Mouse (Mus musculus): ENCODE results near the gene Nmt1. TPM values are rescaled to one million over a fixed set of nuclear protein-coding genes. Genes with fewer than 3 reads are reported as not detected.
A peak's percentile ranks its signal among the peaks of the same experiment; 100 is the strongest.

Gene Nmt1
- polyA plus RNA-seq, 1 experiment from 2014 or later = 44.8 TPM

DNA sequence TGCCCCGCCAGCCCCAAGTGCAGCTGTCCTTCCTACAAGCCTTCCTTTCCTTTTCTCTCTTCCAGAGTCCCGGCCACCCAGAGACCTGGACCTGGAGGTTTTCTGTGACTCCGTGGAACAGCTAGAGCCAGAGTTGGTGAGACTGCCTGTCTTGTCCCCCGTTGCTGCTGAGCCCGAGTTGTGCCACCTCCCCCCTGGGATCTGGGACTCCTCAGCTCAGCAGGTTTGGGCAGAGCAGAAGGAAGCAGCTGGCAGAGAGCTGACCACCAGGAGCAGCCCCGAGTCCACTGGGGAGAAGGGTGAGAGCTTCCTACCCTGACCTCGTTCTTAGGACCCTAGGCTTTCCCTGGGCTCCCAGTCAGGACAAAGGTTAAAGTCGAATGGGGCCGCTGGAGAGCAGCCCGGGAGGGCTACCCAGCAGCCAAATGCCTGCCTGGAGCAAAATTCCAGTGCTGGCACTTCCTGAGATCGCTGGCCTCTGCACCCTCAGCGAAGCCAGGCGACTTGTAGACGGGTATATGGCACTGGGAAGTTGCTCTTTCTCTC, 77.3 kb downstream of the Nmt1 start:
- Histone ChIP-seq H3K4me3 (no peak overlapping the region), H3K27ac (replicated peaks) (no peak overlapping the region), H3K9me3 (no peaks in the 10 kb centered on the region), H3K27me3 (peaks cover 46% of the 10 kb centered on the region), H3K4me2 (replicated peaks) (no peak overlapping the region), H3K36me3 (no peaks in the 10 kb centered on the region), H3K4me1 (peaks cover 16% of the 10 kb centered on the region), H3K9ac (replicated peaks) (no peak overlapping the region)
- 61% methylated on average over 14 of the region's 14 CpGs for WGBS
- ATAC-seq (ENCODE audit: low FRiP score, low read depth) = no peak

DNA sequence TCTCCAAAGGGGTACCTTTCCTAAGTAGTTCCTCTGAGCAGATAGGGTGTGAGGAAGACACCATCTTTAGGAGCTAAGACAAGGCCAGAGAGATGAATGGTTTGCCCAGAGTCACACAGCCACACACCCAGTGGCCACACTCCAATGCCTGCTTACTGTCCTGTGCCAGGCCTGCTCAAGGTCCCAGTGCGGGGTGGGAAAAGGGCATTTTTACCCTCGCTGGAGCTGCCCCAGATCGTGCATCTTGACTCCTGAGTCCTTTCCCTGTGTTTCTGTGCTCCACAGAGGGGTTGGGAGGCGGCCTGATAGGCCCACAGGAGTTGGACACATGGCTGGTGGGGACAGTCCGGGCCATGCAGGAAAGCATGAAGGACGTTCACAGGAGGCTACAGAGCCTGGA, 77.8 kb downstream of the Nmt1 start:
- peaks cover 44% of the 10 kb centered on the region for H3K27me3 ChIP-seq
- no peak overlapping the region for H3K4me3 ChIP-seq
- no peak overlapping the region for H3K9ac ChIP-seq (replicated peaks)
- peaks cover 16% of the 10 kb centered on the region for H3K4me1 ChIP-seq
- H3K27ac ChIP-seq (replicated peaks) = no peak overlapping the region
- H3K36me3 ChIP-seq = no peaks in the 10 kb centered on the region
- no peak overlapping the region for H3K4me2 ChIP-seq (replicated peaks)
- WGBS = 83% methylated on average over 6 of the region's 6 CpGs
- no peaks in the 10 kb centered on the region for H3K9me3 ChIP-seq
- no peak for ATAC-seq (ENCODE audit: low FRiP score, low read depth)

DNA sequence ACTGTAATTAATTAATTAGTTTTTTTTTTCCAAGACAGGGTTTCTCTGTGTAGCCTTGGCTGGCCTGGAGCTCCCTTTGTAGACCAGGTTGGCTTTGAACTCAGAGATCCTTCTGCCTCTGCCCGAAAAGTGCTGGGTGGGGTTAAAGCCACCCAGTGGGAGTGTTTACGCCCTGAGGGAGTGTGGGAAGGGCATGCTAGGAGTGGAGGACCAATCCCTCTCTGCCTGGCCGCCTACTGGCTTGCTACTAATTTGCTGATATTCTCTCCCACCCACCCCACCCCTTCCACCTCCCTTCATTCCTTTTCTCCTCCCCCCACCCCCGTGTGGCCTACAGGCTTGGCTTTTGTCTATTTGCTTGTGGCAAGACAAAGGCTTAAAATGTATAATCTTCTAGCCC, 78.4 kb downstream of the Nmt1 start:
- WGBS = 68% methylated on average over 4 of the region's 4 CpGs

DNA sequence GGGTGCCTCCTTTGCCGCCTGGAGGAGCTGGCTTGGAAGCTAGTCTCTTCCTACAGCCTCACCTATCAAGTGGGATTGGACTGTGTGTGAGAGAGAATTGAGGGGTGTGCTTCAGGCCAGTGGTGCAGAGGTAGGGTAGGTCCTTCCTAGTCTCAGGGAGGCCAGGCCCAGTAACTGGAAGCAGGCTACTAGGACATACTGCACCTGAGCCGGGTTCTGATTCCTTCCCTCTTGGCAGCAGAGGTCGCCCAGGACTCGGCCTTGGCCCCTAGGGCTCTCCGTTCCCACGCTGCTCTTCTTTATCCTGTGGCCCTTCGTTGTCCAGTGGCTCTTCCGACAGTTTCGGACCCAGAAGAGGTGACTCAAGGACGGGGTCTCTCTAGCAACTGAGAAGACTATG, 83.3 kb downstream of the Nmt1 start:
- Histone ChIP-seq H3K4me3 (0 out of 2 replicates have a peak overlapping the region, but pooled peaks have one; percentile 28), H3K36me3 (no peaks in the 10 kb centered on the region), H3K9ac (replicated peaks) (no peak overlapping the region), H3K27me3 (peaks cover 35% of the 10 kb centered on the region), H3K9me3 (no peaks in the 10 kb centered on the region), H3K27ac (replicated peaks) (no peak overlapping the region), H3K4me2 (replicated peaks) (peak overlapping the region; percentile 53), H3K4me1 (peaks cover 17% of the 10 kb centered on the region)
- ATAC-seq (ENCODE audit: low FRiP score, low read depth) = no peak
- 15% methylated on average over 10 of the region's 10 CpGs for WGBS

More for the DNA sequence above, 78.4 kb downstream of the Nmt1 start:
- H3K36me3 ChIP-seq = no peaks in the 10 kb centered on the region
- no peak overlapping the region for H3K4me2 ChIP-seq (replicated peaks)
- peaks cover 44% of the 10 kb centered on the region for H3K27me3 ChIP-seq
- no peak overlapping the region for H3K27ac ChIP-seq (replicated peaks)
- no peak for ATAC-seq (ENCODE audit: low FRiP score, low read depth)
- H3K9ac ChIP-seq (replicated peaks) = no peak overlapping the region
- peaks cover 13% of the 10 kb centered on the region for H3K4me1 ChIP-seq
- H3K9me3 ChIP-seq = no peaks in the 10 kb centered on the region
- H3K4me3 ChIP-seq = no peak overlapping the region

DNA sequence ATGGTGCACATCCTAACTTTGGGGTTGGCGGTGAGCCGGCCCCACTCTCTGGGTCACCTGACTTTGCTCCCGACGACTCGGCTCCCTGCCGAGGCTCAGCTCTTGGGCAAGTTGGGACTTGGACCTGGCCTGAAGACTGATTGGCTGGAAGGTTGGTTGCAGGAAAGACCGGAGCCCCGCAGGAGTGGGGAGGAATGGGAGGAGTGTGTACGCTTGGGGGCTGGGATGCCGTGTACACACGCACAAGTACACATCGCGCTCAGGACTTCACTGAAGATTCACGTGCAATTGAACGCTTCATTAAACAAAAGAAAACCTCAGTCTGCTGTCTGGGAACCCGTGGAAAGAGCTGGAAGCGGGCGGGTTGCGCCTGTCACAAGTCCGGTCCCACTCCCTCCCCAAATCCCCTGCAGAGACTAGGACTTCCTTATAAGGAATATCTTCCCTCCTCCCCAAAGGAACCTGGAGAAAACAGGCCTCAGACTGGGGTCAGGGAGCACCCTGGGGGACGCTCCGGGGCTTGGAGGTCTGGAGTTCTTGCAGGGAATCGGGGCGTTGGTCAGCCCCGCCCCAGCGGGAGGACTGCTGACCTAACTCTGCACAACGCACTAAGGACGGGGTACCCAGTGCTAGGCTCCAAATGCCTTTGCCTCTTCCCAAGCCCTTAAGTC, 84.0 kb downstream of the Nmt1 start:
- peak overlapping the region; percentile 53 for H3K4me2 ChIP-seq (replicated peaks)
- peaks cover 18% of the 10 kb centered on the region for H3K4me1 ChIP-seq
- H3K27ac ChIP-seq (replicated peaks) = no peak overlapping the region
- peak overlapping the region; percentile 28 for H3K4me3 ChIP-seq
- no peak for ATAC-seq (ENCODE audit: low FRiP score, low read depth)
- peak overlapping the region; percentile 41; the same call in 1 of the 2 replicates for H3K9ac ChIP-seq (replicated peaks)
- no peaks in the 10 kb centered on the region for H3K36me3 ChIP-seq
- no peaks in the 10 kb centered on the region for H3K9me3 ChIP-seq
- H3K27me3 ChIP-seq = peaks cover 35% of the 10 kb centered on the region
- 1% methylated on average over 28 of the region's 28 CpGs for WGBS

DNA sequence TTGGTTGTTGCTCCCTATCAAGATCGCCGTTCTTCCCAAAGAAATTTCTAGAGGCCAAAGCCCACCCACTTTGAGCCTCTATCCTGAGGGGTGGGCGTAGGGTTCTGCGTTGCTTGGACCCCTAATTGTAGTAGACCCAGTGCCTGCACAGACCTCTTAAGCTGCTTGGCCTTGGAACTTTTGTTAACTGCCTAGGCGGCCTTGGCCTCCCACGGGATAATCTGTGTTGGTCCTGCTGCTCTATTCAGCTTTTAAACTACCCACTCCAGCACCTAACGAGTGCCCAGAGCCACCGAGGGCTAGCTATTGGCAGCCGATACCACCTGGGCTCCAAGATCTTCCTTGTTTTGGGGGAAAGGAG, 84.5 kb downstream of the Nmt1 start:
- Histone ChIP-seq H3K4me1 (peaks cover 23% of the 10 kb centered on the region), H3K4me3 (peak overlapping the region; percentile 28; the same call in 1 of the 2 replicates), H3K27ac (replicated peaks) (no peak overlapping the region), H3K9me3 (no peaks in the 10 kb centered on the region), H3K9ac (replicated peaks) (peak overlapping the region; percentile 41; the same call in 1 of the 2 replicates), H3K36me3 (no peaks in the 10 kb centered on the region), H3K27me3 (peaks cover 35% of the 10 kb centered on the region), H3K4me2 (replicated peaks) (peak overlapping the region; percentile 53)
- 7% methylated on average over 9 of the region's 9 CpGs for WGBS
- ATAC-seq (ENCODE audit: low FRiP score, low read depth) = no peak

DNA sequence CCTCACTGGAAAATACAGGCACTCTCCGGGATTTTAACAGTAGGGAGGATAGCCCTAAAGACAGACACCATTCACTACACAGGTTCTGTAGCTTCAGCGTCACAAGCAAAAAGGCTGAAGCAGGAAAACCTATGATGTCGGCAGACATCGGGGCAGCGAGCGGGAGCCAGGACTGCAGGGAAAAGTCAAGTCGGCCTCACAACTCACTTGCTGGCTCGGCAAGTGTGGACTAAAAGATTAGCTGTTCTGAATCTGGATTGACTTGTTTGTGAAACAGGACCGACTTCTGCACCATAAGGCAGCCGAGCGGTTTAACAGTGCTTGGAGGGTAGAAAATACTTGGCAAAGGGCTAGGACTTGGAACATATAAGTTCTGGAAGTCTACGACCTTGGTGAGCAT, 85.0 kb downstream of the Nmt1 start:
- no peaks in the 10 kb centered on the region for H3K36me3 ChIP-seq
- no peak overlapping the region for H3K9ac ChIP-seq (replicated peaks)
- 0 out of 2 replicates have a peak overlapping the region, but pooled peaks have one; percentile 53 for H3K4me2 ChIP-seq (replicated peaks)
- H3K4me3 ChIP-seq = no peak overlapping the region
- 26% methylated on average over 12 of the region's 12 CpGs for WGBS
- H3K27me3 ChIP-seq = peaks cover 35% of the 10 kb centered on the region
- H3K27ac ChIP-seq (replicated peaks) = no peak overlapping the region
- H3K9me3 ChIP-seq = no peaks in the 10 kb centered on the region
- ATAC-seq (ENCODE audit: low FRiP score, low read depth) = no peak
- peaks cover 26% of the 10 kb centered on the region for H3K4me1 ChIP-seq

DNA sequence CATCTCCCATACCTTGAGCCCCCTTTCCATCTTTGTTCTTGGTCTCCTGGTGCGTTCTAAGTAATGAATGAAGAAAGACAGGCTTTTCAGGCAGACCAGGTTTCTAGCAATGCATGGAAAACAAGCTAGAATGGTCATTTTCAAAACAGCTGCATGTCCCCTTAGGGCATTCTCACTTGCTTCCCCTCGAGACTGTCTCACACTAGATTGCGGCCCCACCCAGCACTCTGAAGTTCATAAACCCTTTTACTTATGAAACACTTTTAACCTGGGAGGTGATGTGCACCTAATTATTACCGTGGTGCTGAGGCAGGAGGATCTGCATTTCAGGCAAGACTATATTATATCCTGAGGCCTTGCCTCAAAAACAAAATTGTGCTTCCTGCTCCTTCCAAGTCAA, 85.8 kb downstream of the Nmt1 start:
- no peaks in the 10 kb centered on the region for H3K36me3 ChIP-seq
- no peaks in the 10 kb centered on the region for H3K9me3 ChIP-seq
- H3K27ac ChIP-seq (replicated peaks) = no peak overlapping the region
- no peak overlapping the region for H3K4me2 ChIP-seq (replicated peaks)
- 77% methylated on average over 4 of the region's 4 CpGs for WGBS
- H3K9ac ChIP-seq (replicated peaks) = no peak overlapping the region
- ATAC-seq (ENCODE audit: low FRiP score, low read depth) = no peak
- H3K27me3 ChIP-seq = peaks cover 35% of the 10 kb centered on the region
- H3K4me3 ChIP-seq = no peak overlapping the region
- peaks cover 32% of the 10 kb centered on the region for H3K4me1 ChIP-seq

DNA sequence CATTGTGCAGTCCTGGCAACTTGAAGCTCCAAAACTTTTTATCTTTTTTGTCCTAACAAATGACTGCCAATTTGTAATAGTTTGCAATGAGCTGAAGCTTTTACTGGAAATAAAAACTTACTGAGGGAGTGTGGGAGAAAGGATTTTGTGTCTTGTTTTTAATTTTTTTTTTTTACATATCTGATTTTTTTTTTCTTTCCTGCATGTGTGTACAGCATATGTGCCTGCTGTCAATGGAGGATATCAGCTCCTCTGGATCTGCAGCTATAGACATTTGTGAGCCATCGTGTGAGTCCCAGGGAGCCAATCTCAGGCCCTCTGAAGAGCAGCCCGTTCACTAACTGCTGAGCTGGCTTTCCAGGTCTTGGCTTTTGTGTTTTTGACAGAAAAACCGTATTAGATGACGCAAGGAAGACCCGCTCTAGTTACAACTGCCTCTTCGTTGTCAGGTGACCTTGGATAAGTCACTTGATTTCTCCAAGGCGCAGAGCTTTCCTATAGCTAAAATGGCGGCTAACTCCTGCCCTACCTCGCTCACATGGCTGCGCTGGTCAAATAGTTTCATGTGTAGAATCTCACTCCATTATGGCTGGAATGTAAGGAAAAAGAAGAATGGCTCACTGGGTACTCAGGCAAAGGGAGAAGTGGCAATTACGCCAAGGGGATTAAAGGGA, 86.4 kb downstream of the Nmt1 start:
- Histone ChIP-seq H3K4me2 (replicated peaks) (peak overlapping the region; percentile 63), H3K4me1 (peaks cover 35% of the 10 kb centered on the region), H3K4me3 (peak overlapping the region; percentile 61), H3K27ac (replicated peaks) (no peak overlapping the region), H3K36me3 (no peaks in the 10 kb centered on the region), H3K27me3 (peaks cover 35% of the 10 kb centered on the region), H3K9me3 (no peaks in the 10 kb centered on the region), H3K9ac (replicated peaks) (peak overlapping the region; percentile 78; the same call in 1 of the 2 replicates)
- ATAC-seq (ENCODE audit: low FRiP score, low read depth) = no peak
- 87% methylated on average over 11 of the region's 11 CpGs for WGBS

DNA sequence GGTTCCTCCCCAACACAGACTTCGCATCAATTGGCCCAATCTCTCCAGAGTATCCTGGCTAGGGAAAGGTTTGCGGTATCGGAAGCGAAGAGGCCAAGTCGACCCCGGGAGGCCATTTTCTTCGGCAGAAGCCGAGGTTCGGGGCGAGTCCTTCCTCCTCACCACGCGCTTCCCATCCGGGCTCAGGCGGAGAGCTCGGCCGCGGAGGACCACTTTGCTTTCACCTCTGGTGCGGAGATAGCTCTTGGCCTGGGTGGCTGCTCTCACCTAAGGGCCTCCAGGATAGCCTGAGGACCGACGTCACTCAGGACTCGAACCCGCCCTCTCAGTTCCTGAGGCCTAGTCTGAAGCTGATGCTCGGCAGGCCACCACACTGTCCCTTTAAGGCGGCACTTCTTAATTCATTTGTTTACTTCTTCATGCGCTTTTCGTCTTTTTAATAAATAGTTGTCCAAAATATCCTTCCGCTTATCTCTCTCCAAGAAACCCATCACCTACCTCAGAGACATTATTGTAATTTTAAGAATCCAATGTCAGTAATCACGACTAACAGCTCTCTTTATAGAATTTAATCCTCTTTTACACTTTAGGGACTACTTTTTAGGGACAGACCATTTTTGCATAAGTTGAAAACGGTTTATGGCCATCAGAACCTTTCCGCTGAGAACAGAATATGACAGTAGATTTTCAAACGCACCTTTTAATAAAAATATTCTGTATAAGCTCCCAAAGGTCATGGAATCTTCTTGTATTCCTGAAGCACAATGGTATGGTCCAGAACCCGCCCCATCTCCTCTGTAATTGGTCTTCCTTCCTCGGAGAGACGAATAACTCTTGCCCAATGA, 87.4 kb downstream of the Nmt1 start:
- peak; percentile 61 for ATAC-seq (ENCODE audit: low FRiP score, low read depth)
- H3K27me3 ChIP-seq = peaks cover 35% of the 10 kb centered on the region
- H3K4me1 ChIP-seq = peaks cover 35% of the 10 kb centered on the region
- peak overlapping the region; percentile 86 for H3K27ac ChIP-seq (replicated peaks)
- no peaks in the 10 kb centered on the region for H3K9me3 ChIP-seq
- H3K4me3 ChIP-seq = peak overlapping the region; percentile 61
- no peaks in the 10 kb centered on the region for H3K36me3 ChIP-seq
- peak overlapping the region; percentile 63 for H3K4me2 ChIP-seq (replicated peaks)
- H3K9ac ChIP-seq (replicated peaks) = peak overlapping the region; percentile 78
- WGBS = under 1% methylated on average over 34 of the region's 34 CpGs

DNA sequence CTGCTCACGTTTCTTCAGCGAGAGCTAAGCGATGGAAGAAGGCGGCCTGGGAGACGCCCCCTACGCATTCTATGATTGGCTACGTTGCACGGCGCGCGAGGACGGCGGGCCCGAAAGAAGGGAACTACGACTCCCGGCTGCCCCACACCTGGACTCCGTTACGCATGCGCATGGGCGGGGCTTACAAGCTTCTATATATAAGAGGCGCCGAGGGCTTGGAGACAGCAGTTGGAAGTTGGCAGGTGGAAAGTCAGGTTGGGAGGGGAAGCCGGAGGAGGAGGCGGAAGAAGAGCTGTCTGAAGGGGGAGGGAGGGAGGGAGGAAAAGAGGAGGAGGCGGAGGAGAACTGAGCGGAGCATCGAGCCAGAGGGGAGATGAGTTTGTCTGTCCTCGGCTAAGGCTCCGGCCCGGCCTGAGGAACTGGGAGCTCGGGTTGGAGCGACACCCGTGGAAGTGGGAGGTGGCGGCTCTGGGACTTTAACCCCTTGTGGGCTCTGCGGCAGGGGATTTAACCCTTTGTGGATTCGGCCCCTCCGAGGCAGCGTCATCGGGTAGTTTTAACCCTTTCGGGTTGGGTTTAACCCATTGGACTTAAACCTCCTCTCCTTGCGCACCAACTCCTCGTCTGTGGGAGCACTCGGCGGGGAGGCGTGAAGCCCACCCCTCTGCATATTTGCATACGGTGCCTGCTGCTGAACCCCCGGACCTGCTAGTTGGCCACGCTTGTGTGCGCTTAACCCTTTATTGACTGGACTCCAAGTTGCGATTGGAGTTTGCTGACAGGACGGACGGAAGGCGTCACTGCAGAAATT, 88.2 kb downstream of the Nmt1 start, which contains the start of gene Hexim1:
Gene Hexim1, plus strand, starts transcription at position 224 of the 811 bp plus-strand sequence.
- H3K27me3 ChIP-seq = peaks cover 28% of the 10 kb centered on the region
- H3K4me3 ChIP-seq = peak within 1 kb of the TSS; percentile 61
- no peaks in the 10 kb centered on the region for H3K36me3 ChIP-seq
- H3K9ac ChIP-seq (replicated peaks) = peak within 1 kb of the TSS; percentile 78
- H3K9me3 ChIP-seq = no peaks in the 10 kb centered on the region
- WGBS = under 1% methylated on average over 53 of the region's 53 CpGs
- H3K27ac ChIP-seq (replicated peaks) = peak within 1 kb of the TSS; percentile 89
- peaks cover 35% of the 10 kb centered on the region for H3K4me1 ChIP-seq
- peak; percentile 94 for ATAC-seq (ENCODE audit: low FRiP score, low read depth)
- peak within 1 kb of the TSS; percentile 85 for H3K4me2 ChIP-seq (replicated peaks)

Measured in midbrain, embryonic 12.5 days (tissue).